Mouse (Mus musculus): ENCODE measurements around the gene Mb21d2.

DNA sequence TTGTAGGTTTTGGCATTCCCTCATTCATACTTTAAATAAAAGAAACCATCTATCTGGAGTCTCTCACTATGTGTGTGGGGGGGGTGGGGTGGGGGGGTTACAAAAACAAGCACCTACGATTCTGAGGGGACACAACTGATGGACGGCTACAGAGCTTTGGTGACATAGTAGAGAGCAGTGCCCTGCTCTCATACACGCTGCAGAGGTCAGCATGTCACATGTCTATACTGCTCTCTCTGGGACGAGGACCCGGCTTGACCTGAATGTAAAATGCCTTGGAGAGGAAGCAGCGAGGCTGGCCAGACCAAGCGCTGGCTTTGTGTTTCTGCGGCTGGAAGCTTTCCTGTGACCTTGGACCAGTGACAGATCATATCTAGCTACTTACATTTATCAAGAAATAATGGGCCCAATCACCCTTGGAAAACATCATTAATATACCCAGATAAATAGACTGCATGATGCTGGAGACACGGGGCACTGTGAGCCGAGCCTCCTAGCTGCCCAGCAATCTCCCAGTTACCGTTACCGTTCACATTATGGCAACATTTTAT is 97.3 kb downstream of the Mb21d2 start:
- TF ChIP-seq GATA1 (IDR thresholded peaks at IDR 0.05; ENCODE audit: low read depth, low read length) = no peak
- no peak for TF ChIP-seq POLR2A (IDR thresholded peaks at IDR 0.05; ENCODE audit: control insufficient read depth in 1 of 2, insufficient read depth in 1 of 2, low read depth in 1 of 2, low read length in 2 of 2, poor library complexity in 1 of 2)
- TF ChIP-seq CTCF (IDR thresholded peaks at IDR 0.05 in 2 of 3, conservative IDR thresholded peaks at IDR 0.05 in 1 of 3; ENCODE audit: control insufficient read depth in 1 of 3, insufficient read depth in 1 of 3, low read depth in 2 of 3, low read length in 3 of 3, poor library complexity in 1 of 3, severe bottlenecking in 1 of 3) = no peak
- TF ChIP-seq MAFK (IDR thresholded peaks at IDR 0.05; ENCODE audit: borderline replicate concordance, low read depth, low read length) = no peak
- TF ChIP-seq CHD2 (IDR thresholded peaks at IDR 0.05; ENCODE audit: low read length) = no peak
- TF ChIP-seq EP300 (IDR thresholded peaks at IDR 0.05; ENCODE audit: low read depth in 1 of 2, low read length in 2 of 2) = no peak
- no peak for TF ChIP-seq NELFE (IDR thresholded peaks at IDR 0.05; ENCODE audit: low read depth, low read length)
- no peak for TF ChIP-seq JUND (IDR thresholded peaks at IDR 0.05; ENCODE audit: low read depth, low read length)
- no peak for TF ChIP-seq MAX (IDR thresholded peaks at IDR 0.05; ENCODE audit: low read length)
- TF ChIP-seq POLR2AphosphoS2 (IDR thresholded peaks at IDR 0.05; ENCODE audit: low read length) = no peak
